Mouse (Mus musculus): Measurements from ENCODE around the gene Bcl2l10. TPM values are rescaled to one million over a fixed set of nuclear protein-coding genes. Genes with fewer than 3 reads are reported as not detected.

Gene Bcl2l10
- total RNA-seq (2015) (not detected in 2 replicates), total RNA-seq (2017) (not detected in 2 replicates)

- no peak for ATAC-seq (replicated peaks; ENCODE audit: poor library complexity)
These were observed at the start of gene Bcl2l10 for GRCm38 (mm10) chr9:75347458-75347857. Gene Bcl2l10 (plus strand): TSS chr9:75347758.

- peak; percentile 84 for ATAC-seq (replicated peaks; ENCODE audit: poor library complexity)
These were observed 48.2 kb upstream of the Bcl2l10 start for GRCm38 (mm10) chr9:75299342-75299741.

- ATAC-seq (replicated peaks; ENCODE audit: poor library complexity) = no peak
These were observed 44.5 kb upstream of the Bcl2l10 start for GRCm38 (mm10) chr9:75303033-75303432.

GRCm38 (mm10) chr9:75303701-75304261, 43.8 kb upstream of the Bcl2l10 start:
- ATAC-seq (replicated peaks; ENCODE audit: poor library complexity) = no peak

GRCm38 (mm10) chr9:75304286-75304685, 43.3 kb upstream of the Bcl2l10 start:
- ATAC-seq (replicated peaks; ENCODE audit: poor library complexity) = no peak

GRCm38 (mm10) chr9:75306126-75306898, 41.2 kb upstream of the Bcl2l10 start, which contains the start of gene Gnb5:
Gene Gnb5 (plus strand): TSS chr9:75306288.
- ATAC-seq (replicated peaks; ENCODE audit: poor library complexity) = no peak

- no peak for ATAC-seq (replicated peaks; ENCODE audit: poor library complexity)
These were observed 40.5 kb upstream of the Bcl2l10 start for GRCm38 (mm10) chr9:75307015-75307414.

GRCm38 (mm10) chr9:75308621-75309020, 38.9 kb upstream of the Bcl2l10 start:
- no peak for ATAC-seq (replicated peaks; ENCODE audit: poor library complexity)

GRCm38 (mm10) chr9:75312008-75312407, 35.5 kb upstream of the Bcl2l10 start:
- ATAC-seq (replicated peaks; ENCODE audit: poor library complexity) = peak; percentile 66

GRCm38 (mm10) chr9:75313138-75313831, 34.3 kb upstream of the Bcl2l10 start:
- no peak for ATAC-seq (replicated peaks; ENCODE audit: poor library complexity)

GRCm38 (mm10) chr9:75313832-75314516, 33.6 kb upstream of the Bcl2l10 start:
- peak; percentile 81 for ATAC-seq (replicated peaks; ENCODE audit: poor library complexity)

- ATAC-seq (replicated peaks; ENCODE audit: poor library complexity) = peak; percentile 1; the same call in 1 of the 2 replicates
These were observed 32.9 kb upstream of the Bcl2l10 start for GRCm38 (mm10) chr9:75314517-75315105.

- no peak for ATAC-seq (replicated peaks; ENCODE audit: poor library complexity)
These were observed 32.3 kb upstream of the Bcl2l10 start for GRCm38 (mm10) chr9:75315238-75315637.

- no peak for ATAC-seq (replicated peaks; ENCODE audit: poor library complexity)
These were observed 30.8 kb upstream of the Bcl2l10 start for GRCm38 (mm10) chr9:75316771-75317170.

GRCm38 (mm10) chr9:75318196-75318595, 29.4 kb upstream of the Bcl2l10 start:
- ATAC-seq (replicated peaks; ENCODE audit: poor library complexity) = no peak

GRCm38 (mm10) chr9:75319365-75319764, 28.2 kb upstream of the Bcl2l10 start:
- ATAC-seq (replicated peaks; ENCODE audit: poor library complexity) = no peak

- no peak for ATAC-seq (replicated peaks; ENCODE audit: poor library complexity)
These were observed 25.3 kb upstream of the Bcl2l10 start for GRCm38 (mm10) chr9:75322099-75322885.

GRCm38 (mm10) chr9:75328047-75328446, 19.5 kb upstream of the Bcl2l10 start:
- no peak for ATAC-seq (replicated peaks; ENCODE audit: poor library complexity)

GRCm38 (mm10) chr9:75330821-75331220, 16.7 kb upstream of the Bcl2l10 start:
- no peak for ATAC-seq (replicated peaks; ENCODE audit: poor library complexity)

GRCm38 (mm10) chr9:75334440-75334839, 13.1 kb upstream of the Bcl2l10 start:
- no peak for ATAC-seq (replicated peaks; ENCODE audit: poor library complexity)

Data from megakaryocyte progenitor cell, adult 5-6 weeks (primary cell).